ENCODE assay signal across 8 mouse cellular contexts in the genomic region with DNA sequence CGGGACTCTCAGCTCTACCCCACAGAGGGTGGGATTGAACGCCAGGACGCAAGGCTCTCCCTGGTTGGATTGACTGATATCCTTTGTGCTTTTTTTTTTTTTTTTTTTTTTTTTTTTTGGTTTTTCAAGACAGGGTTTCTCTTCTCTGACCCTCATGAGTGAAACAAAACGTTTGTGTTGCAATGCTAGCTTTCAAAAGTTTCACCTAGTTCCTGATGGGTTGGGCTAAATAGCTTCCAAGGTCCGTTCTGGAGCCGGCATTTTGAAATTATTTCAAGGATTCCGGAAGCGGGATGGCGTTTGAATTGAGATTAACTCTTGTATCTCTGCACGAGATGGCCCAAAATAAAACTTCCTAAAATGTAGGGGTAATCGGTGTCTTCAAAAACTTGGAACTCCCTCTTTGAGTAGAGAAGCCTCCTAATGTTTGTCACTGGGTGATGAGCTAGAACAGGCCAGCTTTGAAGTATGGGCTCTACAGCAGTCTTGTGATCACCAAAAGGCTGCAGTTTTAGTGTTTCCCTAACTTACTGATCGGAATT. TPM values are rescaled to one million over a fixed set of nuclear protein-coding genes. Genes with fewer than 3 reads are reported as not detected.
DNase-seq lines count a peak whose midpoint lies in the region; ATAC-seq and TF ChIP-seq lines count a peak whose summit lies in the region.

No protein-coding gene starts in this region.

- H3K4me3 ChIP-seq in kidney, embryonic 15.5 days (replicated peaks), result peak overlapping the region; percentile 82
- peak overlapping the region; percentile 30 for H3K4me3 ChIP-seq in bone marrow macrophage, adult 2 months (ENCODE audit: insufficient read depth, low read length)
- peak overlapping the region; percentile 83 for H3K4me3 ChIP-seq in hindbrain, embryonic 14.5 days (replicated peaks; ENCODE audit: low read length)
- H3K4me3 ChIP-seq in midbrain, embryonic 13.5 days (replicated peaks), result peak overlapping the region; percentile 90

- no peak overlapping the region for H3K9ac ChIP-seq in kidney, embryonic 15.5 days
- H3K9ac ChIP-seq in hindbrain, embryonic 14.5 days, result 0 out of 2 replicates have a peak overlapping the region, but pooled peaks have one; percentile 79
- H3K9ac ChIP-seq in midbrain, embryonic 13.5 days (replicated peaks), result no peak overlapping the region

- no peak for TF ChIP-seq CTCF in bone marrow macrophage, adult 2 months (IDR thresholded peaks at IDR 0.05; ENCODE audit: low read depth, low read length)

- H3K27ac ChIP-seq in kidney, embryonic 15.5 days, result no peak overlapping the region; the same call in 1 of the 2 replicates
- no peak overlapping the region for H3K27ac ChIP-seq in bone marrow macrophage, adult 2 months (ENCODE audit: insufficient read depth, low read depth, low read length)
- H3K27ac ChIP-seq in hindbrain, embryonic 14.5 days, result no peak overlapping the region
- no peak overlapping the region for H3K27ac ChIP-seq in midbrain, embryonic 13.5 days

- 46% methylated on average over 12 of the region's 12 CpGs for WGBS in kidney, embryonic 15.5 days
- 54% methylated on average over 12 of the region's 12 CpGs for WGBS in hindbrain, embryonic 14.5 days
- 59% methylated on average over 12 of the region's 12 CpGs for WGBS in midbrain, embryonic 13.5 days

- no peaks in the 10 kb centered on the region for H3K9me3 ChIP-seq in kidney, embryonic 15.5 days (replicated peaks)
- no peaks in the 10 kb centered on the region for H3K9me3 ChIP-seq in hindbrain, embryonic 14.5 days (ENCODE audit: control insufficient read depth, low read length)
- no peaks in the 10 kb centered on the region for H3K9me3 ChIP-seq in midbrain, embryonic 13.5 days

- DNase-seq in kidney, postnatal 10 days, result no peak
- DNase-seq in hindbrain, embryonic 14.5 days (ENCODE audit: low spot score), result no peak
- DNase-seq in embryo, embryonic 11 days, result no peak
- no peak for DNase-seq in thymus, postnatal 10 days (ENCODE audit: low spot score in 2 of 2)

- peaks cover 39% of the 10 kb centered on the region for H3K4me1 ChIP-seq in kidney, embryonic 15.5 days
- peaks cover 25% of the 10 kb centered on the region for H3K4me1 ChIP-seq in bone marrow macrophage, adult 2 months (ENCODE audit: control insufficient read depth, insufficient read depth, low read length)
- peaks cover 26% of the 10 kb centered on the region for H3K4me1 ChIP-seq in hindbrain, embryonic 14.5 days (replicated peaks; ENCODE audit: control insufficient read depth, insufficient read depth, low read length)
- peaks cover 44% of the 10 kb centered on the region for H3K4me1 ChIP-seq in midbrain, embryonic 13.5 days (replicated peaks)

- peak overlapping the region; percentile 73 for H3K4me2 ChIP-seq in kidney, embryonic 15.5 days
- H3K4me2 ChIP-seq in hindbrain, embryonic 14.5 days (replicated peaks), result peak overlapping the region; percentile 61
- H3K4me2 ChIP-seq in midbrain, embryonic 13.5 days (replicated peaks), result peak overlapping the region; percentile 61

- H3K36me3 ChIP-seq in kidney, embryonic 15.5 days, result no peaks in the 10 kb centered on the region
- no peaks in the 10 kb centered on the region for H3K36me3 ChIP-seq in hindbrain, embryonic 14.5 days (replicated peaks; ENCODE audit: control insufficient read depth, insufficient read depth)
- no peaks in the 10 kb centered on the region for H3K36me3 ChIP-seq in midbrain, embryonic 13.5 days

- no peak for ATAC-seq in kidney, embryonic 15.5 days (replicated peaks; ENCODE audit: low FRiP score)
- no peak for ATAC-seq in hindbrain, embryonic 14.5 days (ENCODE audit: low FRiP score)
- no peak for ATAC-seq in midbrain, embryonic 13.5 days
- no peak for ATAC-seq in activated CD4-positive, CD25-positive, alpha-beta regulatory T cell, adult 4 months

- no peak for TF ChIP-seq POLR2A in bone marrow macrophage, adult 2 months (IDR thresholded peaks at IDR 0.05; ENCODE audit: borderline replicate concordance, low read depth, low read length)

- H3K27me3 ChIP-seq in kidney, embryonic 15.5 days, result no peaks in the 10 kb centered on the region
- no peaks in the 10 kb centered on the region for H3K27me3 ChIP-seq in hindbrain, embryonic 14.5 days (ENCODE audit: control insufficient read depth, insufficient read depth, low read length)
- H3K27me3 ChIP-seq in midbrain, embryonic 13.5 days, result no peaks in the 10 kb centered on the region

RNA-seq across cellular contexts. Expression of a gene that starts 2.1 kb away (rescaled TPM):
- polyA plus RNA-seq in kidney, embryonic 15.5 days (2015; fragmentation: Nextera tagmentation; extraction: Ambion mirVana), result 27.0 and 27.3 TPM in 2 replicates
- 19.4 and 22.9 TPM in 2 replicates for polyA plus RNA-seq in bone marrow macrophage, adult 2 months (2012; ENCODE audit: insufficient read depth, insufficient read length, missing spikeins)
- polyA plus RNA-seq in hindbrain, embryonic 14.5 days (2014; fragmentation: Nextera tagmentation; extraction: Ambion mirVana), result 37.8 and 38.4 TPM in 2 replicates
- 27.2 and 27.4 TPM in 2 replicates for polyA plus RNA-seq in midbrain, embryonic 13.5 days (2015; fragmentation: Nextera tagmentation; extraction: Ambion mirVana)
- polyA plus RNA-seq in activated CD4-positive, CD25-positive, alpha-beta regulatory T cell, adult 4 months (2017; shearing (Covaris generic)), result 1 to 10 TPM; 3.3 to 7.0 TPM

Comparison
In these comparisons a context has a peak if more than half of its experiments do, and no peak if none do; other contexts are left out.
1. H3K4me3 ChIP-seq: peak in every context shown above with its lines; median percentile 90 in midbrain, embryonic 13.5 days; 83 in hindbrain, embryonic 14.5 days; 82 in kidney, embryonic 15.5 days; 30 in bone marrow macrophage, adult 2 months.